Mouse (Mus musculus): ENCODE data around the gene Ubqln1.
"Not testable (repeated sequence)": the region's sequence is repeated elsewhere in the genome, so short reads cannot be mapped to it uniquely, and the experiment has no call there.

Gene Ubqln1

GRCm38 (mm10) chr13:58157447-58158098, 57.9 kb downstream of the Ubqln1 start, which contains the start of gene Idnk:
Gene Idnk (plus strand): TSS chr13:58157649.
- DNase-seq (ENCODE audit: extremely low spot score, low read depth, low spot score): peak; percentile 44

GRCm38 (mm10) chr13:58157036-58157435, 58.4 kb downstream of the Ubqln1 start:
- DNase-seq (ENCODE audit: extremely low spot score, low read depth, low spot score): no peak

DNA sequence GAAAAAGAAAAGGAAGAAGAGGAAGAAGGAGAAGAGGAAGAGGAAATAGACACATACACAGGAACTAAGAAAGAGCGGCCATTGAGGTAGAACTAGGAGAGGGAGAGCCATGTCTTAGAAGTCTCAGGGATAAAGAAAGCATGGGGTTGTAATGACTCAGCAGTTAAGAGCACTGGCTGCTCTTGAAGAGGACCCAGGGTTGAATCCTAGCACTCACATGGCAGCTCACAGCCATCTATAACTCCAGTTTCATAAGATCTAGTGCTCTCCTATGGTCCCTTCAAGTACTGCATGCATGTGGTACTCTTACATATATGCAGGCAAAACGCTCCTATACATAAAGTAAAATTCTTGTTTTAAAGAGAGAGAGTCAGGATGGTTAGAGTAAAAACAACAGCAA, 59.4 kb downstream of the Ubqln1 start:
- DNase-seq (ENCODE audit: extremely low spot score, low read depth, low spot score): no peak

GRCm38 (mm10) chr13:58150442-58150841, 65.0 kb downstream of the Ubqln1 start:
- DNase-seq (ENCODE audit: extremely low spot score, low read depth, low spot score): no peak

GRCm38 (mm10) chr13:58149629-58150028, 65.8 kb downstream of the Ubqln1 start:
- no peak for DNase-seq (ENCODE audit: extremely low spot score, low read depth, low spot score)

DNA sequence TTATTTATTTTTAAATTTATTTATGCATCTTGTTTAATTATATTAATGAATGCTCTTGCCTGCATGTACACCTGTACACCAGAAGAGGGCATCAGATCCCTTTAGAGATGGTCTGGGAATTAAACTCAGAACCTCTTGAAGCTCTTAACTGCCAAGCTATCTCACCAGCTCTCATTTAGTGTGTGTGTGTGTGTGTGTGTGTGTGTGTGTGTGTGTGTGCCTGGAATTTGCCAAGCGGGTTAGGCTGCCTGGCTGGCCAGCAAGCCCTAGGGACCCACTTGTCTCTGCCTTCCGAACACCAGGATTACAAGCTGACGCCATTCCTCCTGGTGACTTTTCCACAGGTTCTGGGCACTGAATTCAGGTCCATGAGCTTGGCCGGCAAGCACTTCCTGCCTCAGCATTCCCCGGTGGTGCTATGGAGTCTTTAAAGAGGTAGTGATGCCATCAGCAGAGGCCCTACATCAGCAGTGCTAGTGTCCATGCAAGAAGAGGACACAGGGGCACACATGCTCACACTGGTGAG, 66.4 kb downstream of the Ubqln1 start:
- DNase-seq (ENCODE audit: extremely low spot score, low read depth, low spot score): no peak

GRCm38 (mm10) chr13:58148256-58148831, 67.1 kb downstream of the Ubqln1 start:
- peak; percentile 87 for DNase-seq (ENCODE audit: extremely low spot score, low read depth, low spot score)

DNA sequence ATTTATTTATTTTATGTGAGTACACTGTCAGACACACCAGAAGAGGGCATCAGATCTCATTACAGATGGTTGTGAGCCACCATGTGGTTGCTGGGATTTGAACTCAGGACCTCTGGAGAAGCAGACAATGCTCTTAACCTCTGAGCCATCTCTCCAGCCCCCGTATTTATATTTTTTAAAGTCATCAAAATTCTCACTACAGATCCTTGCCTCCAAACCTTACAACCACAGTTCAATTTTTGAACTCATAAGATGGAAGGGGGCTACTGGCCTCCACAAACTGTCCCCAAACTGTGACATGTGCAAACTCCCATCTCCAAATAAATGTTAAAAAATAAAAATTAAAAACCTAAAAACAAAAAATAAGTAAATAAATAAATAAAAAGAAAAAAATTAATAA, 67.7 kb downstream of the Ubqln1 start:
- no peak for DNase-seq (ENCODE audit: extremely low spot score, low read depth, low spot score)

DNA sequence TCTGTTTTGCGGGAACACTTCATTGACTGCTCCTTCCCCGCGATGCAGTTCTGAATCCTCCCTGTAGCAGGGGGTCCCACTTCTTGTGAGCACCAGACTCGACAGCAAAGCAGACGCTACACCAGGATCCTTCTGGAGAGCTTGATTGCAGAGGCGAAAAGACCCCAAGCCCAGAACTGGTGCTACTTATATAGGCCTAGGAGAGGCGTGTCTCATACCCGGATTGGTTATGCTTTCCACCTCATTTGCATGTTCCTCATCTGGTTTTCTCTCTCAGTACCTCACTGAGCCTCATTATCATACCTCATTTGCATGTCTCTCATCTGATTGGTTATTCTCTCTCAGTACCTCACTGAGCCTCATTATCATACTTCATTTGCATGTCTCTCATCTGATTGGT, 68.8 kb downstream of the Ubqln1 start:
- DNase-seq (ENCODE audit: extremely low spot score, low read depth, low spot score): not testable (repeated sequence)

- DNase-seq (ENCODE audit: extremely low spot score, low read depth, low spot score): no peak
Measured at GRCm38 (mm10) chr13:58131692-58132091, 83.8 kb downstream of the Ubqln1 start.

GRCm38 (mm10) chr13:58129687-58130246, 85.7 kb downstream of the Ubqln1 start:
- DNase-seq (ENCODE audit: extremely low spot score, low read depth, low spot score): no peak

DNA sequence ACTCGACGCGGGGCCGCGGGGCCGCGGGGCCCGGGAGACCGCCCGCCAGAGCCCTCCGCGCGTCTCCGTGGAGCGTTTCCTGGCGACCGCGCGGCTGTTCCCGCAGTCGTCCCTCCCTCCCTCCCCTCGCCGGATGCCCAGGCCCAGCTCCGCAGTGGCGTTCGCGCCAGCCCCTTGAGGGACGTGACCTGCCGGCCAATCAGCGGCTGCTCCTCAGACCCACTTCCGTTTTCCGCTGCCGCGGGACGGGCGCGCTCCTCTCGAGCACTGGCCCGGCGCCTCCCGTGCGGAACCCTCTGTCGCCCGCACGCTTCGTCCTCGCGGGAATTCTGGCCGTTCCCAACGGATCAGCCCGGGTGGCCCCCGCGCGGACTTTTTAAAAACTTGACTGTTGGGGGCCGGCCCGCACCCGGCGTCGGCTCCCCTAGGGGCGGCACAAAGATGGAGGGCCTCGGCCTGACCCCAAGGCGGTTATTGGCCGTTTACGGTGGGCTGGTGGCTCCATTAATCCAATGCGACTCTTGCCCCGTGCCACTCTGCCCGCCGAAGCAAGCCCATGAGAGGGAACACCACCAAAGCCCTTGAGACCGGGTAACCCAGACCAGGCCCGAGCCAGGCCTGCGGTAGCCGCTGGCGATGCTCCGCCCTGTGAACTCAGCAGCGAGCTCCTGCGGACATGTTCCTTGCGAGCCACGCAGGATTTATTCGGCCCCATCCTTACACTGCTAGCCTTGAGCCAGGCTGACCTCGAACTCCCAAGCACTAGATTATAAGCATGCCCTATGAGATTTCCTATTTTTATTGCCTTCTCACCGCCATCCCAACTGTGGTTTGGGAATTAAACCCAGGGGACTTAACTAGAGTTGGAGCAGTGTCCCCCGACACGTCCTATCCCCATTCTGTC, 86.4 kb downstream of the Ubqln1 start:
- no peak for DNase-seq (ENCODE audit: extremely low spot score, low read depth, low spot score)

GRCm38 (mm10) chr13:58128396-58128767, 87.1 kb downstream of the Ubqln1 start, which contains the start of gene Hnrnpa0:
Gene Hnrnpa0 (minus strand): TSS chr13:58128556.
- DNase-seq (ENCODE audit: extremely low spot score, low read depth, low spot score): no peak

DNA sequence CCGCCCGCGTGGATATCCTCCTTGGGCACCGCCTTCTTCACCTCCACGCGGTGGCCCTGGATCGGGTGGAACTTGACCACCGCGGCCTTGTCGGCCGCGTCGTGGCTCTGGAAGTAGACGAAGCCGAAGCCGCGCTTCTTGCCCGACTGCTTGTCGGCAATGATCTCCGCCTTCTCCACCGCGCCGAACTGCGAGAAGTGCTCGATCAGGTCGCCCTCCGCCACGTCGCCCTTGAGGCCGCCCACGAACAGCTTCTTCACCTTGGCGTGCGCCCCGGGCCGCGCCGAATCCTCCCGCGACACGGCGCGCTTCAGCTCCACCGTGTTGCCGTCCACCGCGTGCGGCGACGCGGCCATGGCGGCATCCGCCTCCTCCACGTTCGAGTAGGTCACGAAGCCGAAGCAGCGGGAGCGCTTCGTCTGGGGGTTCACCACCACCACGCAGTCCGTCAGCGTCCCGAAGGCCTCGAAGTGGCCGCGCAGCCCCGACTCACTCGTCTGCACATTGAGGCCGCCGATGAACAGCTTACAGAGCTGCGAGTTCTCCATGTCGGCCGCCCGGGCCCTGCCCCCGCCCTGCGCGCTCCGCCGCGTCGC, 87.6 kb downstream of the Ubqln1 start:
- no peak for DNase-seq (ENCODE audit: extremely low spot score, low read depth, low spot score)

- DNase-seq (ENCODE audit: extremely low spot score, low read depth, low spot score): no peak
Measured at GRCm38 (mm10) chr13:58126862-58127765, 88.3 kb downstream of the Ubqln1 start.
